Mouse (Mus musculus) brain, embryonic 14.5 days (tissue): ENCODE measurements around the gene Gkn3.

Experiments used
- CTCF ChIP-seq: fragments of 200-500 bp; IDR thresholded peaks from 2 replicates; pipeline ENCODE4 v1.5.1; 2012; ENCODE audit warnings: inconsistent platforms, mild to moderate bottlenecking, moderate library complexity, borderline replicate concordance; ENCODE audit not compliant: insufficient read depth, insufficient read length; ENCODE audit errors: extremely low read depth
- POLR2A ChIP-seq: fragments of 200-500 bp; IDR thresholded peaks from 2 replicates; pipeline ENCODE4 v1.6.1; 2012; ENCODE audit warnings: mild to moderate bottlenecking, inconsistent platforms, borderline replicate concordance; ENCODE audit not compliant: poor library complexity, insufficient read depth, insufficient read length, severe bottlenecking; ENCODE audit errors: extremely low read depth

GRCm38 (mm10) chr6:87335091-87335934 lies 53.4 kb downstream of the Gkn3 start, which contains the start of gene Antxr1:
- TF ChIP-seq CTCF, result peak; percentile 57; the same call in 1 of the 2 replicates
- TF ChIP-seq POLR2A, result no peak
